Mouse (Mus musculus): ENCODE results near the gene Olfr1124.

DNA sequence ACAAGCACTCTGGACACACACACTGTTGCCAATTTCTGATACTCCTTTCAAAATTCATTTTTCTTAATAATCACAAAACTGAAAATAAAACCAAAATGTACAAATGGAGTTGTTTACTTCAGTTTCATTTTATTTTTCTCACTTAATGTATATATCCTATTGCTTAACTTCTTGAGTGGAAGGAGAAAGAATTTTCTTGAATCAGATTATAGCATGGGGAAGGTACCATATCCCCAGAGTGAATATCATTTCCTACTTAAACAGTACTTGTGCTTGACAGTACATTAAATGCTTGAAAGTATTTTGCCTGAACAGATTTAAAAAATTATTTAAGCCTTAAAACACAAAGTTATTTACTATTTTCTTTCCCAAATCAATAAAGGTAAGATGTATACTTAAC lies 23.6 kb downstream of the Olfr1124 start, which contains the start of gene Olfr1126:
- no peak for TF ChIP-seq CTCF (IDR thresholded peaks at IDR 0.05; ENCODE audit: insufficient read depth, low read depth, low read length)
- TF ChIP-seq POLR2A (IDR thresholded peaks at IDR 0.05; ENCODE audit: insufficient read depth, low read depth, low read length): no peak

Measured in olfactory bulb, adult 2 months (tissue).